Mouse (Mus musculus) hindbrain, embryonic 11.5 days (tissue): ENCODE results near the gene Gm21119. TPM values are rescaled to one million over a fixed set of nuclear protein-coding genes. Genes with fewer than 3 reads are reported as not detected.
A peak's percentile ranks its signal among the peaks of the same experiment; 100 is the strongest.
"Not testable (repeated sequence)": the region's sequence is repeated elsewhere in the genome, so short reads cannot be mapped to it uniquely, and the experiment has no call there.

Source experiments
- ATAC-seq: fragments of 200-750 bp; cut with Nextera tagmentation; 2 replicates; pipeline ENCODE4 v1.8.0; 2017; ENCODE audit warnings: mild to moderate bottlenecking, moderate TSS enrichment, moderate library complexity; ENCODE audit not compliant: low FRiP score
- DNase-seq: peaks from one replicate; pipeline ENCODE4 v3.0.0-alpha.2; 2015; ENCODE audit warnings: low spot score
- H3K27ac ChIP-seq: fragments of 300-500 bp; sonication (generic); 2 replicates; pipeline ENCODE4 v1.5.1; 2014; ENCODE audit warnings: mild to moderate bottlenecking, low read depth, low read length
- H3K27me3 ChIP-seq: fragments of 300-500 bp; sonication (generic); 2 replicates; pipeline ENCODE4 v1.6.1; 2014; ENCODE audit warnings: mild to moderate bottlenecking, low read length, moderate library complexity, mixed read lengths; ENCODE audit not compliant: control insufficient read depth, insufficient read depth
- H3K36me3 ChIP-seq: fragments of 300-500 bp; sonication (generic); 2 replicates; pipeline ENCODE4 v1.6.1; 2014; ENCODE audit warnings: mild to moderate bottlenecking, low read length, moderate library complexity, mixed read lengths; ENCODE audit not compliant: control insufficient read depth, insufficient read depth
- H3K4me1 ChIP-seq: fragments of 300-500 bp; sonication (generic); replicated peaks from 2 replicates; pipeline ENCODE4 v1.6.1; 2014; ENCODE audit warnings: low read length, mixed read lengths; ENCODE audit not compliant: control insufficient read depth, insufficient read depth
- H3K4me2 ChIP-seq: fragments of 300-500 bp; sonication (generic); replicated peaks from 2 replicates; pipeline ENCODE4 v1.6.1; 2014; ENCODE audit warnings: mild to moderate bottlenecking, low read depth, low read length
- H3K4me3 ChIP-seq: fragments of 300-500 bp; sonication (generic); 2 replicates; pipeline ENCODE4 v1.5.1; 2014; ENCODE audit warnings: low read depth, low read length
- H3K9ac ChIP-seq: fragments of 300-500 bp; sonication (generic); 2 replicates; pipeline ENCODE4 v1.6.1; 2014; ENCODE audit warnings: low read depth, low read length
- H3K9me3 ChIP-seq: fragments of 300-500 bp; sonication (generic); 2 replicates; pipeline ENCODE4 v1.6.1; 2016; ENCODE audit warnings: low read length; ENCODE audit not compliant: control insufficient read depth
- WGBS: fragments of 180-500 bp; shearing (Covaris S2); extraction: QIAGEN DNeasy Blood & Tissue Kit; methylation state at CpG from one replicate; pipeline ENCODE4 v1.1.7; 2014; 5-methylcytosine and 5-hydroxymethylcytosine counted together
- polyA plus RNA-seq: library from polyadenylated mRNA; unstranded; fragments of >200 nt; fragmentation: Nextera tagmentation; extraction: Ambion mirVana; gene quantifications from 2 replicates; pipeline ENCODE4 v1.2.1, GENCODE M21; 2014

Gm21119 gene
- polyA plus RNA-seq, 1 experiment from 2014 or later: 0.23 TPM

DNA sequence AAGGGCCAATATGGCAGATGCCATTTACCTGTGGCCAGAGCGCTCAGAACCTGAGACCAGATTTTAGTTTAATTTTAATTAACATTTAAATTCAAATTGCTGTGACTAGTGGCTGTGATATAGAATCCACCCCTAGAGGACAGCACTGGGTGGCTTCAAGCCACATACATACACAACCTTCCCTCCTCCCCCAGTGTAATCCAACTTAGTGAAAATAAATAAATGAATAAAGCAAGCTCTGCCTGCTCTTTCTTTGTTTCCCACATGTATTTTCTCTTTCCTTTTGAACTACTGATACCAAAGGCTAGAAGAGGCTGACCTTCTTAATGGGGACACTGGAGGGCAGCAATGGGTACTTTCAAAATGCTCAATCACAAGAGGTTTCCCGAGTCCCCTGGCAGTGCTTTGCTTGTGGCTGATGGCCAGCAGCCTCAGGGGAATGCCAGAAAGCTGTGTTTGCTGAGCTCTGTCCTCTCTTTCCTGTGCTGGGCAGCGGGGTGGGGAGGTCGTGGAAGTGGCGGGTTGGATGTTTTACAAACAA is 21.9 kb upstream of the Gm21119 start:
- 71% methylated on average over 1 of the region's 5 CpGs for WGBS
- not testable (repeated sequence) for H3K27me3 ChIP-seq, H3K27ac ChIP-seq, H3K4me3 ChIP-seq, H3K9me3 ChIP-seq, H3K9ac ChIP-seq, H3K4me2 ChIP-seq, H3K4me1 ChIP-seq, DNase-seq, H3K36me3 ChIP-seq, ATAC-seq

DNA sequence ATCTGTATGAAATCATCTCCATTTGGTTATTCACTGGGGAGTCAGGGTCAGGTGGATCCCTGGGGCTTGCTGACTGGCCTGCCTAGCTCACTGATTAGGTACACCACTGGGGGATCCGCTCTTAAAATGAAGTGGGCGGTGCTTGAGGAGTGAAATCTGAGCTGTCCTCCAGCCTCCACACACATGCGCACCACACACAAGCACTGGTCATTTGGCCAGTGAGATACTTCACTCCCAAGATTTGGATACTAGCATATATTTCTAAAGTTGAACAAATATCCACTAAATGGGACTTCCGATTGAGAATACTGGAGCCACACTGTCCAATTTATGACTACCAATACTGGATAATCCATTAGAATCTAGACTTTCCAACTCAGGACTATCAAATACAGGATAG is 20.9 kb upstream of the Gm21119 start:
- H3K4me1 ChIP-seq, H3K4me2 ChIP-seq, H3K27ac ChIP-seq, H3K9me3 ChIP-seq, DNase-seq, ATAC-seq, H3K27me3 ChIP-seq, H3K9ac ChIP-seq, H3K4me3 ChIP-seq, H3K36me3 ChIP-seq: not testable (repeated sequence)
- no CpG with 5 or more reads among the region's 4 CpGs for WGBS

DNA sequence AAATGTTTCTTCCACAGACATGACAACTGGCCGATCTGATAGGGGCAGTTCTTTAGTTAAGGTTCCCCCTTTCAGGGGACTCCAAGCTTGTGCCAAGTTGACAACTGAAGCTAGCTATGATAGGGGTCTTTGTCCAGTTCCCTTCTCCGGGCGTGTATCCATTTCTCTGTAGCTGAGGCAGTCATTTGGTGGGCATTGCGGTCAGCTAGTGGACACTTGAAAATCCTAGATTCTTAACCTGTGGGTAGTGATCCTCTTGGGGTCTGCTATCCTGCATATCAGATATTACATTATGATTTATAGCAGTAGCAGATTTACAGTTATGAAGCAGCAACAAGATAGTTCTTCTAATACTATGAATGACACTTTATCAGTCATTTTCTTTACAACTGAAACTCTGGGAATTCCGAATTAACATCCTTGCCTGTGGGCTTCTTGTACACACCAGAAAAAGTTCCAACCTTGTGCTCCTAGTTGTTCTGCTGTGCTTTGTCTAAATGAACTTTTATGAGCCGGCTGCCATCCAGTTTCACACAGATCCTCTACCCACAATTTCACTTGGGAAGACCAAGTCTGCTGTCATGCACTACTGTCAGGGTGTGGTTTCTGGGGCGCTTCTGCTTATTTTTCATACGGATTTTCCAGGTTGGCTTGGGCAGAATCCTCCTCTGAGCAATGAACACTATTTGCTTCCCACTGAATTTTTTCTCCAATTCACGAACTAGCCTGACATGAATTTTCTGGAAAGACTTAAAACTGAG is 18.5 kb upstream of the Gm21119 start:
- H3K4me1 ChIP-seq, H3K9ac ChIP-seq, H3K27ac ChIP-seq, H3K27me3 ChIP-seq, H3K36me3 ChIP-seq, DNase-seq, H3K4me2 ChIP-seq, H3K9me3 ChIP-seq, H3K4me3 ChIP-seq: not testable (repeated sequence)
- peak; percentile 66; the same call in 1 of the 2 replicates for ATAC-seq
- 87% methylated on average over 5 of the region's 9 CpGs for WGBS

DNA sequence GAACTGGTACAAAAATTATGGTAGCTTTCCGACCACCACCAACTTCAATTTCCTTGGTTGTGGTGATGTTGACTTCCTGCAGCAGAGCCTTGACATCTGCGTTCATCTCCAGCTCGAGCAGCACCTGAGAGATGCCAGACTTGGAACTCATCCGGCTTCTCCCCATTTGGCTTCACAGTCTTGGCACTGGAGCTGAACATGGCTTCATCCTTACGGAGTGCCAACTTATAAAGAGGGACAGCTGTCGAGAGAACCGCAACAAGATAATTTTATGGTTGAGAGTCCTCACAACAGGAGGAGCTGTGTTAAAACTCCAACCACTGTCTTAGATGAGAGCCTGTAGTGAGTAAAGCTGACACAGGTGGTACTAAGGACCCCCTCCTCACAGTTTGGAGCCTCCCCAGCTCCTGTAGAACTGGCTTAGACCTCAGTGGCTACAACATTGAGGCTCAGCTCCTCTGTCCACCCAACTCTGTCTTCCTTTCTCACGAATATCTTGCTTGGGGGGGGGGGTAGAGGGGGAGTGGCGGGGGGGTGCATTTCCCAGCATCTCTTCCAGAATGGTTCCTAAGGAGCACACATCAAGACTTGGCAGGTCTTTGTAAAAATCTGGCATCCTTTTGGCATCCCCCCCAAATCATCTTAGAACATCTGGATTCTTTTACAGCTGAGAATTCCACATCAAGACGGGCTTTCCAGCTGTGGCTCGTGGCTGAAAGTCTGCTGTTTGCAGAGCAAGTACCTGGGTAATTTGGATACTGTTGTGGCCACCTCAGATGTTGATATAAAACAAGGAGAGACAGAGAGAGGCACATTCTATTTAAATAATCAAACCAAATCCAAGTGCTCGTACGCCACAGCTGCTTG is 17.6 kb upstream of the Gm21119 start:
- H3K4me1 ChIP-seq, H3K9me3 ChIP-seq, H3K27ac ChIP-seq, H3K27me3 ChIP-seq, DNase-seq, H3K36me3 ChIP-seq, H3K4me2 ChIP-seq, H3K4me3 ChIP-seq, H3K9ac ChIP-seq: not testable (repeated sequence)
- WGBS: 81% methylated on average over 9 of the region's 13 CpGs
- peak; percentile 83 for ATAC-seq

DNA sequence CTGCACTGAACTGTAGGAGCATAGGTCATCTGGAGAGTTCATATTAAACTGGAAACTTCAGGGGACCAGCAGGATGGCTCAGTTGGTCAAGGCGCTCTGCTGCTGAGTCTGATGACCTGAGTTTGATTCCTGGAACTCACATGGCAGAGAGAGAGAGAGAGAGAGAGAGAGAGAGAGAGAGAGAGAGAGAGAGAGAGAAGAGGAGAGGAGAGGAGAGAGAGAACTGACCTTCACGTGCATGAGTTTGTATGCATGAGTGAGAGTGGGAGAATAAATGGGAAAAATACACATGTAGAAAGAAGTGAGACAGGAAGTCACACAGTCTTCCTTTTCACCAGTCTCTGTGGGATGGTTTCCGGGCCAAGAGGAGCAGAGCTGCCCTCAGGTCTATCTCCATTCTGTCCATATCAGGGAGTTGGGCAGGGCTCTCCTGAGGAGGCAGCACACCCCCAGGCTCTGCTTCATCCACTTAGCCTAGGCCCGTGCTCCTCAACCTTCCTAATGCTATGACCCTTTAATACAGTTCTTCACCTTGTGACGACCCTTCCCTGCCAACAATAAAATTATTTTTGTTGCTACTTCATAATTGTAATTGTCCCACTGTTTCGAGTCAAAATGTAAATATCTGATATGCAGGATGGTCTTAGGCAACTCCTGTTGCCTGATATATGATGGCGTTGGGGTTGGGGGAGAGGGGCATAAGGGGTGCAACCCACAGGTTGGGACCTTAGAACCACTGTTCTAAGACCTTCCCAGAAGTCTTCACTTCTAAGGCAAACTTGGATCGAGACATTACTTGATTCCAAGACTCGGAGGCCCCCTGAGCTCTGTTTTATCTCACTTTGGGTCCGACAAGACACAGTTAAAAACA is 16.2 kb upstream of the Gm21119 start:
- H3K36me3 ChIP-seq, DNase-seq, H3K27ac ChIP-seq, H3K4me3 ChIP-seq, H3K4me2 ChIP-seq, H3K27me3 ChIP-seq, H3K9ac ChIP-seq, H3K4me1 ChIP-seq, H3K9me3 ChIP-seq: not testable (repeated sequence)
- WGBS: 90% methylated on average over 5 of the region's 10 CpGs
- ATAC-seq: peak; percentile 87

DNA sequence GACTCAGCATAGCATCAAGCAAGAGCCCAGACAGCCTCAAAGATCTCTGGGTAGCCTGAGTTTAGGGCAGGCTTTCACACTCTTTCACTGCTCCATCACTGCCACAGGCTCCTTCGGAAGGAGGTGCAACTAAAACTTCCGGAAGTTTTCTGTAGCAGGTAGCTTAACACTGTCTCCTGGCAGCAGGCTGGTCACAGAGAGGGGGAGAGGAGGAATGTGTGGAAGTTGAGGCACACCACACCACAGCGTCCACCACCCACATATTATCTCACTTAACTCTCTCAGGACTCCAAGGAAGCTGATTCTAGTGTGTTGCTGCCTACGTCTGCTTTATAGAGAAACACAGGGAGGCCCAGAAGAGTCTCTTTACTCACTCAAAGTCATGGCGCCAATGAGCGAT is 15.4 kb upstream of the Gm21119 start:
- not testable (repeated sequence) for ATAC-seq, H3K36me3 ChIP-seq, H3K27me3 ChIP-seq, H3K9me3 ChIP-seq, DNase-seq, H3K27ac ChIP-seq, H3K9ac ChIP-seq, H3K4me1 ChIP-seq, H3K4me2 ChIP-seq, H3K4me3 ChIP-seq
- 79% methylated on average over 3 of the region's 6 CpGs for WGBS

DNA sequence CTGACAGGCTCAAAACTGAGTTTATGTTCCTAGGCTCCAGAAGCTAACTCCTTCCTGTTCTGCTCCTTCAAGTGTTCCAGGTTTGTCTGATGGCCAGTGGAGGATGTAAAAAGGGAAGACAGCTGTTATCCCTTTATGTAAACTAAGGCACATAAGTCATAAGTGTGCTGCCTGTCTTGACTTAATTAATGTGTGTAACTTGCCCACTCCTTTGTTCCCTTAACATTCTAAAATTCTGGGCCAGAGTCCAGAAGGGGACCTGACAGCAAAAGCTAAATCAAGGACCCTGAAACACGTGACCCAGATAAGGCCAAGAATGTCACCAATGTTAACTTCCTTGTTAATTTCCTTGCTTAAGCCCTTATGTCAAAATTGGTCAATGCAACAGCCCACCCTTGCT is 3.9 kb upstream of the Gm21119 start:
- DNase-seq, H3K27ac ChIP-seq, H3K4me3 ChIP-seq, H3K27me3 ChIP-seq, H3K9me3 ChIP-seq, H3K36me3 ChIP-seq, ATAC-seq, H3K9ac ChIP-seq, H3K4me2 ChIP-seq, H3K4me1 ChIP-seq: not testable (repeated sequence)
- no CpG with 5 or more reads among the region's 1 CpGs for WGBS

DNA sequence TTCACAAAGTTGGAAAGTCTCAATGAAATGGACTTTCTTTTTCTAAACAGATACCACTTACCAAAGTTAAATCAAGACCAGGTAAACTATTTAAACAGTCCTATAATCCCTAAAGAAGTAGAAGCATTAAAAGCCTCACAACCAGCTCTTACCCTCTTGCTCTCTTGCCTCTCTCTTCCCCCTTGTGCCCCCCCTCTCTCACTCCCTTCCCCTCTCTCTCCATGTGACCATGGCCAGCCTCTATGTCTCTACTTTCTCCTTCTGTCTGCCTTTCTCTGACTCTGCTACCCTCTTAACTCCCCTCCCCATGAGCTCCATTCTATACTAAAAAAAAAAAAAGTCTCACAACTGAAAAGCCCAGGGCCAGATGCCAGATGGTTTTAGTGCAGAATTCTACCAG is 2.0 kb upstream of the Gm21119 start:
- not testable (repeated sequence) for H3K4me3 ChIP-seq, ATAC-seq, H3K9ac ChIP-seq, DNase-seq, H3K36me3 ChIP-seq, H3K4me2 ChIP-seq, H3K27me3 ChIP-seq, H3K9me3 ChIP-seq, H3K4me1 ChIP-seq, H3K27ac ChIP-seq
